9 mouse cellular contexts compared by ENCODE assay signal in genomic region chr5:139355235-139355772, GRCm38 (mm10). TPM values are rescaled to one million over a fixed set of nuclear protein-coding genes. Genes with fewer than 3 reads are reported as not detected.
DNase-seq lines count a peak whose midpoint lies in the region; ATAC-seq and TF ChIP-seq lines count a peak whose summit lies in the region.
"Had no signal": no experiment of that assay in that cellular context is flagged by ENCODE, and none has a peak within 500 bp of the region (broad histone marks: within the 10 kb centered on the region; RNA-seq: fewer than 3 reads in every experiment).

No protein-coding gene starts in this region.

- ATAC-seq in kidney, embryonic 16.5 days (ENCODE audit: low FRiP score, low TSS enrichment) = peak; percentile 21; the same call in 1 of the 2 replicates
- no peak for ATAC-seq in liver, postnatal 0 days

- no peak overlapping the region for H3K9ac ChIP-seq in kidney, embryonic 16.5 days (replicated peaks; ENCODE audit: low read length)
- no peak overlapping the region for H3K9ac ChIP-seq in liver, postnatal 0 days (replicated peaks)

- no peaks in the 10 kb centered on the region for H3K9me3 ChIP-seq in kidney, embryonic 16.5 days (ENCODE audit: low read length)
- H3K9me3 ChIP-seq in liver, postnatal 0 days (ENCODE audit: low read length) = no peaks in the 10 kb centered on the region

- H3K4me1 ChIP-seq in kidney, embryonic 16.5 days (ENCODE audit: insufficient read depth, low read length) = peaks cover 4% of the 10 kb centered on the region; the same call in 1 of the 2 replicates
- H3K4me1 ChIP-seq in liver, postnatal 0 days (ENCODE audit: insufficient read depth) = peaks cover 2% of the 10 kb centered on the region

- H3K4me2 ChIP-seq in kidney, embryonic 16.5 days (replicated peaks; ENCODE audit: low read depth, low read length) = no peak overlapping the region
- H3K4me2 ChIP-seq in liver, postnatal 0 days (ENCODE audit: low read depth, low read length) = no peak overlapping the region

- H3K27ac ChIP-seq in kidney, embryonic 16.5 days (ENCODE audit: low read length) = no peak overlapping the region
- H3K27ac ChIP-seq in liver, postnatal 0 days (ENCODE audit: low read depth) = no peak overlapping the region

- H3K4me3 ChIP-seq in kidney, embryonic 16.5 days (ENCODE audit: low read length) = no peak overlapping the region
- H3K4me3 ChIP-seq in liver, postnatal 0 days (ENCODE audit: low read depth, low read length) = no peak overlapping the region

- peaks cover 3% of the 10 kb centered on the region; the same call in 1 of the 2 replicates for H3K27me3 ChIP-seq in kidney, embryonic 16.5 days (ENCODE audit: insufficient read depth, low read length)
- H3K27me3 ChIP-seq in liver, postnatal 0 days (ENCODE audit: insufficient read depth, low read length) = no peaks in the 10 kb centered on the region

- TF ChIP-seq EP300 in liver, postnatal 0 days (IDR thresholded peaks at IDR 0.05; ENCODE audit: low read depth) = no peak

- no peaks in the 10 kb centered on the region for H3K36me3 ChIP-seq in kidney, embryonic 16.5 days (ENCODE audit: insufficient read depth, low read length)
- H3K36me3 ChIP-seq in liver, postnatal 0 days (replicated peaks; ENCODE audit: insufficient read depth, low read length) = no peaks in the 10 kb centered on the region

- TF ChIP-seq CTCF in liver, postnatal 0 days (IDR thresholded peaks at IDR 0.05; ENCODE audit: low read depth) = peak; percentile 98

- WGBS in kidney, embryonic 16.5 days = 35% methylated on average over 19 of the region's 19 CpGs
- 38% methylated on average over 19 of the region's 19 CpGs for WGBS in liver, postnatal 0 days (ENCODE audit: insufficient replicate concordance)

- peak; percentile 82 to 83 for DNase-seq in B cell, adult 2 months
- peak; percentile 77 for DNase-seq in R1 (ENCODE audit: low read depth, low spot score)
- DNase-seq in cerebellum, postnatal 25 days = peak; percentile 93 to 96
- peak; percentile 59 to 76 for DNase-seq in gastrocnemius, postnatal 4 days (ENCODE audit: low spot score in 2 of 2)
- peak; percentile 86 for DNase-seq in liver, postnatal 0 days
- peak; percentile 87 for DNase-seq in retina, embryonic 14.5 days (ENCODE audit: low spot score)
- peak; percentile 64 to 72 for DNase-seq in thymus, postnatal 36 days

RNA-seq across cellular contexts. Expression of gene Cyp2w1, which starts 2.9 kb away (rescaled TPM):
- total RNA-seq in gastrocnemius, postnatal 4 days (2021) = not detected
- not detected in 2 replicates for polyA plus RNA-seq in kidney, embryonic 16.5 days (2015; fragmentation: Nextera tagmentation; extraction: Ambion mirVana)
- polyA plus RNA-seq in liver, postnatal 0 days (2015; fragmentation: Nextera tagmentation; extraction: Ambion mirVana) = not detected in 2 replicates
- polyA plus RNA-seq: neural tube, embryonic 14.5 days had no signal

RNA-seq across cellular contexts. Expression of gene Cox19, which starts 4.1 kb away (rescaled TPM):
- total RNA-seq in gastrocnemius, postnatal 4 days (2021) = 10 to 100 TPM; 58.0 to 61.4 TPM
- 99.3 and 104 TPM in 2 replicates for polyA plus RNA-seq in kidney, embryonic 16.5 days (2015; fragmentation: Nextera tagmentation; extraction: Ambion mirVana)
- 34.4 and 37.1 TPM in 2 replicates for polyA plus RNA-seq in liver, postnatal 0 days (2015; fragmentation: Nextera tagmentation; extraction: Ambion mirVana)

RNA-seq across cellular contexts. Expression of gene Gpr146, which starts 22.2 kb away (rescaled TPM):
- 10 to 100 TPM in 1 of 2 experiments, 1 to 10 TPM in 1; 8.8 to 10.2 TPM for total RNA-seq in gastrocnemius, postnatal 4 days (2021)
- polyA plus RNA-seq in kidney, embryonic 16.5 days (2015; fragmentation: Nextera tagmentation; extraction: Ambion mirVana) = 6.6 and 6.7 TPM in 2 replicates
- 14.5 and 14.7 TPM in 2 replicates for polyA plus RNA-seq in liver, postnatal 0 days (2015; fragmentation: Nextera tagmentation; extraction: Ambion mirVana)

RNA-seq across cellular contexts. Expression of gene Adap1, which starts 29.9 kb away (rescaled TPM):
- total RNA-seq in gastrocnemius, postnatal 4 days (2021) = 1 to 10 TPM; 5.4 to 6.9 TPM
- 1.1 and 1.7 TPM in 2 replicates for polyA plus RNA-seq in kidney, embryonic 16.5 days (2015; fragmentation: Nextera tagmentation; extraction: Ambion mirVana)
- 3.7 and 4.3 TPM in 2 replicates for polyA plus RNA-seq in liver, postnatal 0 days (2015; fragmentation: Nextera tagmentation; extraction: Ambion mirVana)

RNA-seq across cellular contexts. Expression of gene C130050O18Rik, which starts 49.8 kb away (rescaled TPM):
- total RNA-seq in gastrocnemius, postnatal 4 days (2021) = under 1 TPM; 0.80 to 0.88 TPM
- 0.60 and 0.92 TPM in 2 replicates for polyA plus RNA-seq in kidney, embryonic 16.5 days (2015; fragmentation: Nextera tagmentation; extraction: Ambion mirVana)
- 1.9 and 2.0 TPM in 2 replicates for polyA plus RNA-seq in liver, postnatal 0 days (2015; fragmentation: Nextera tagmentation; extraction: Ambion mirVana)
